Mouse (Mus musculus) testis, adult 2 months (tissue): ENCODE measurements at regions not wholly inside any gene's neighbourhood (a gene's known extent, or its start where the extent isn't known, plus 50 kb on each side); places are given as distances from the start of the nearest gene placed in this dataset.

ENCODE experiments used
- CTCF ChIP-seq: fragments of 200-500 bp; IDR thresholded peaks from 2 replicates; pipeline ENCODE4 v1.5.1; 2012; ENCODE audit warnings: low read depth, mild to moderate bottlenecking, inconsistent platforms, low read length, moderate library complexity; ENCODE audit not compliant: control insufficient read depth, insufficient read depth, insufficient replicate concordance
- POLR2A ChIP-seq: fragments of 200-500 bp; IDR thresholded peaks from 2 replicates; pipeline ENCODE4 v1.6.1; 2012; ENCODE audit warnings: low read depth, mild to moderate bottlenecking, inconsistent platforms, low read length, moderate library complexity; ENCODE audit not compliant: control insufficient read depth

DNA sequence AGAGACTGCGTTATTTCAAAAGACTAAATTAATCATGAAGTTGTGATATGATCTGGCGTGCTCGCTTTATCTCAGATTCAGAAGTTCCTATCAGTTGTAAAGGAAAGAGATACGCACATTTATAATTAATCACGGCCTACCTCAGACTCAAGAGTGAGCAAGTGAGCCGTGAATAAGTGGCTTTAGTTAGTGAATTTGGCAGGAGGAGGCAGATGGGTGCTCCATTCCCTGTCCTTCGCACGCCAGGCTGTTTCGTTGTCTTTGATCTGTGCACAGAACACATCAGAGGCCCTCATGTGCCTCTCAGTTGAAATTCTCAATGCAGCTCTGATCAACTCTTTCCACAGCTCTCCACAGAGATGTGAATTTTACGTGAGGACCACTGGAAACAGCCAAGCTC is 140.4 kb upstream of the Fam241a start:
- TF ChIP-seq POLR2A = no peak
- TF ChIP-seq CTCF = no peak
